Mouse (Mus musculus): ENCODE measurements around the gene Muc20. TPM values are rescaled to one million over a fixed set of nuclear protein-coding genes. Genes with fewer than 3 reads are reported as not detected.

Gene Muc20
- polyA plus RNA-seq (2014; fragmentation: Illumina TruSeq; extraction: RNeasy Lipid Tissue Mini Kit (QIAGEN cat#74804); ENCODE audit: low replicate concordance), result not detected

GRCm38 (mm10) chr16:32797426-32797689, at the start of gene Muc20:
Gene Muc20 (minus strand): TSS chr16:32797435.

GRCm38 (mm10) chr16:32810321-32810720, 13.1 kb upstream of the Muc20 start, which contains the start of gene Smbd1:
Gene Smbd1 (minus strand): TSS chr16:32810477.

GRCm38 (mm10) chr16:32735586-32735985, 61.6 kb downstream of the Muc20 start, which contains the start of gene Muc4:
Gene Muc4 (plus strand): TSS chr16:32735886.

Other genes starting within 250 kb of the Muc20 start
- 330 TPM for gene Tfrc, start 188.5 kb downstream of the Muc20 start, polyA plus RNA-seq (2014; fragmentation: Illumina TruSeq; extraction: RNeasy Lipid Tissue Mini Kit (QIAGEN cat#74804); ENCODE audit: low replicate concordance)
- gene Tnk2, start 153.6 kb downstream of the Muc20 start, polyA plus RNA-seq (2014; fragmentation: Illumina TruSeq; extraction: RNeasy Lipid Tissue Mini Kit (QIAGEN cat#74804); ENCODE audit: low replicate concordance), result 0.37 TPM
- 12.5 TPM for gene Muc4, start 61.5 kb downstream of the Muc20 start, polyA plus RNA-seq (2014; fragmentation: Illumina TruSeq; extraction: RNeasy Lipid Tissue Mini Kit (QIAGEN cat#74804); ENCODE audit: low replicate concordance)
- gene Smbd1, start 13.0 kb upstream of the Muc20 start, polyA plus RNA-seq (2014; fragmentation: Illumina TruSeq; extraction: RNeasy Lipid Tissue Mini Kit (QIAGEN cat#74804); ENCODE audit: low replicate concordance), result not detected
- 86.4 TPM for gene Fyttd1, start 80.1 kb upstream of the Muc20 start, polyA plus RNA-seq (2014; fragmentation: Illumina TruSeq; extraction: RNeasy Lipid Tissue Mini Kit (QIAGEN cat#74804); ENCODE audit: low replicate concordance)
- 10.1 TPM for gene Rubcn, start 80.3 kb upstream of the Muc20 start, polyA plus RNA-seq (2014; fragmentation: Illumina TruSeq; extraction: RNeasy Lipid Tissue Mini Kit (QIAGEN cat#74804); ENCODE audit: low replicate concordance)
- gene Lrch3, start 116.7 kb upstream of the Muc20 start, polyA plus RNA-seq (2014; fragmentation: Illumina TruSeq; extraction: RNeasy Lipid Tissue Mini Kit (QIAGEN cat#74804); ENCODE audit: low replicate concordance), result 19.9 TPM

Measured in small intestine, adult 10 weeks (tissue).